Mouse (Mus musculus) ES-Bruce4 (cell line): ENCODE measurements around the gene Rfc2. TPM values are rescaled to one million over a fixed set of nuclear protein-coding genes. Genes with fewer than 3 reads are reported as not detected.

Experiments used
- H3K27ac ChIP-seq: 2 replicates; pipeline ENCODE4 v1.5.1; 2012; ENCODE audit warnings: low read length, inconsistent platforms; ENCODE audit not compliant: insufficient read depth
- H3K27me3 ChIP-seq: 2 replicates; pipeline ENCODE4 v1.6.1; 2012; ENCODE audit warnings: mild to moderate bottlenecking, low read length, inconsistent platforms; ENCODE audit not compliant: control insufficient read depth, poor library complexity, insufficient read depth, severe bottlenecking
- H3K36me3 ChIP-seq: 2 replicates; pipeline ENCODE4 v1.6.1; 2012; ENCODE audit warnings: inconsistent platforms, mild to moderate bottlenecking, low read length, moderate library complexity; ENCODE audit not compliant: control insufficient read depth, poor library complexity, insufficient read depth, severe bottlenecking
- H3K4me1 ChIP-seq: one replicate; pipeline ENCODE4 v1.8.1; 2011; ENCODE audit warnings: low read length; ENCODE audit not compliant: control insufficient read depth, insufficient read depth
- H3K4me3 ChIP-seq: 2 replicates; pipeline ENCODE4 v1.5.1; 2011; ENCODE audit warnings: low read depth, mild to moderate bottlenecking, low read length
- H3K9ac ChIP-seq: 2 replicates; pipeline ENCODE4 v1.6.1; 2012; ENCODE audit warnings: low read depth, mild to moderate bottlenecking, inconsistent platforms; ENCODE audit not compliant: poor library complexity, severe bottlenecking
- H3K9me3 ChIP-seq: replicated peaks from 2 replicates; pipeline ENCODE4 v1.6.1; 2012; ENCODE audit warnings: mild to moderate bottlenecking, low read length, inconsistent platforms; ENCODE audit not compliant: control insufficient read depth, poor library complexity, insufficient read depth, severe bottlenecking
- CTCF ChIP-seq: IDR thresholded peaks from one replicate; pipeline ENCODE4 v1.8.1; 2011; ENCODE audit warnings: low read depth, low read length
- EP300 ChIP-seq: IDR thresholded peaks from 2 replicates; pipeline ENCODE4 v1.6.1; 2011; ENCODE audit warnings: low read depth, low read length; ENCODE audit not compliant: insufficient read depth
- POLR2A ChIP-seq: IDR thresholded peaks from one replicate; pipeline ENCODE4 v1.8.1; 2011; ENCODE audit warnings: low read length; ENCODE audit not compliant: insufficient read depth
- polyA plus RNA-seq: library from polyadenylated mRNA; stranded (reverse); fragments of >200 nt; gene quantifications from 2 replicates; pipeline ENCODE4 v1.2.4, GENCODE M21; 2011; ENCODE audit warnings: low read depth; ENCODE audit not compliant: missing spikeins, insufficient read depth, insufficient read length

The Rfc2 gene
- polyA plus RNA-seq, 1 experiment: 121 TPM

GRCm38 (mm10) chr5:134615780-134616179 is 34.6 kb downstream of the Rfc2 start:
- Histone ChIP-seq H3K9me3 (no peaks in the 10 kb centered on the region), H3K27ac (no peak overlapping the region), H3K4me3 (no peak overlapping the region), H3K27me3 (no peaks in the 10 kb centered on the region), H3K9ac (no peak overlapping the region), H3K36me3 (peaks cover 11% of the 10 kb centered on the region), H3K4me1 (no peaks in the 10 kb centered on the region)
- TF ChIP-seq EP300: no peak
- TF ChIP-seq CTCF: no peak
- no peak for TF ChIP-seq POLR2A

- Histone ChIP-seq H3K36me3 (peaks cover 22% of the 10 kb centered on the region), H3K4me1 (no peaks in the 10 kb centered on the region), H3K27ac (no peak overlapping the region), H3K9me3 (no peaks in the 10 kb centered on the region), H3K4me3 (no peak overlapping the region), H3K9ac (no peak overlapping the region), H3K27me3 (no peaks in the 10 kb centered on the region)
- TF ChIP-seq CTCF: peak; percentile 96
- TF ChIP-seq POLR2A: no peak
- no peak for TF ChIP-seq EP300
Observed at GRCm38 (mm10) chr5:134617071-134617470, 35.9 kb downstream of the Rfc2 start.

DNA sequence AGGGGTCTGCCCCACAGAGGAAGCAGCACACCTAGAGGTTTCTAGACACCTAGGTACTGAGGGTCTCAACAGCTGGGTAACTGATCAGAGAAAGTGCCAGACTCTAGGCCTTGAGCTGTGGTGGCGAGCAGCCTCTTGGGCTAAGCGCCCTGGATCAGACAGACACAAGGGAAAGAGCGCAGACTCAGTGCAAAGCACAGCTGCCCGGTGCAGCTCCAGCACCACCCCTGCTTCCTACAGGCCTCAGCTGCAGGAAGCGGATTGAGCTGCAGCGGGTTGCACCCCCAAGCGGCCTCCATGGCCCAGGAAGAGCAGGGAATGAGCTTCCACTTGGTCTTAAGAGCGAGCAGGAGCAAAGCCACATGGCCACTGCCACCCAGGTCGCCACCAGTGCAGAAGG is 39.3 kb downstream of the Rfc2 start:
- Histone ChIP-seq H3K9ac (no peak overlapping the region), H3K4me3 (no peak overlapping the region), H3K27ac (no peak overlapping the region), H3K4me1 (no peaks in the 10 kb centered on the region), H3K27me3 (no peaks in the 10 kb centered on the region), H3K9me3 (no peaks in the 10 kb centered on the region), H3K36me3 (peaks cover 53% of the 10 kb centered on the region)
- TF ChIP-seq EP300 (no peak), CTCF (no peak), POLR2A (no peak)

DNA sequence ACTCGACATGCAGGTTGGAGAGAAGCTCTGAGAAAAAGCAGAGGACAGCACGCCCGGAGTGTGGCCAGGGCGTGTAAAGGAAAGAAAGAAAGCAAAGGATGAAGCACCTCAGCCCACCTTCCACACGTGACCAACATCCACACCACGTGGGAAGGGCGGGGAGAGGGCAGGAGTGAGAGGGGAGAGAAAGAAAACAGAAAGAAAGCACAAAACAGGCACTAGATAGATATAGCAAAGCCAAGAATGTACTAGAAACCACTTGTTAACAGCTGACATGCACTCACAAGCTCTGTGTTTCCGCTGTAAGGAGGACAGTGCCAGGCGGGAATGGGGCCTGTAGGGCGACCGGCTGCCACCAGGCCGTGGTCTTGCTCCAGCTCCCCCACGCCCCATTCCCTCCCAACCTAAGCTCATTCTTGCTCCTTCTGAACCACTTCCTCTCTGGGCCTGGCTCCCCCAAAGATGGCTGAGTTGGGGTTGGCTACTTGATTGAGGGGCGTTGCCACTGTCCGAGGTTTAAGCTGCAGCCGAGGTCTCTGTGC is 40.0 kb downstream of the Rfc2 start:
- Histone ChIP-seq H3K4me3 (no peak overlapping the region), H3K9ac (no peak overlapping the region), H3K36me3 (peaks cover 61% of the 10 kb centered on the region), H3K4me1 (no peaks in the 10 kb centered on the region), H3K27me3 (no peaks in the 10 kb centered on the region), H3K27ac (no peak overlapping the region), H3K9me3 (no peaks in the 10 kb centered on the region)
- TF ChIP-seq POLR2A (no peak), CTCF (no peak)

DNA sequence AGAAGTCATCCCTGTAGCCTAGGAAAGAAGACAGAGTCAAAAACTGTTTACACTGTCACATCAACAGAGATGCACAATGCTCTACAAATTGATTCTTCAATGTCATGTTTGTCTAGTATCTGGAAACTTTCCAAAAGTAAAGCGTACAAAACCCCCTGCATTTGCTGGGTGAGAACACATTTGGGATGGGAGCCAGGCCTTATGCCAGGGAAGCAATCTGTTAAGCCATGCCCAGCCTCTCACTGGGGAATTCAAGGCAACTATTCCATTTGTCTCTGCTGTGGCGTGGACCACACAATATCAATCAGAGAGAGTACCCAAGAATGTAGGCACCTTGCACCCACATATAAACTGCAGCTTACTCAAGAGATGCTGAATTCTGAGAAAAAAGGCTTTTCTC is 40.9 kb downstream of the Rfc2 start:
- Histone ChIP-seq H3K4me1 (no peaks in the 10 kb centered on the region), H3K27me3 (no peaks in the 10 kb centered on the region), H3K9ac (no peak overlapping the region), H3K4me3 (no peak overlapping the region), H3K36me3 (peaks cover 69% of the 10 kb centered on the region), H3K9me3 (no peaks in the 10 kb centered on the region), H3K27ac (no peak overlapping the region)
- no peak for TF ChIP-seq EP300
- no peak for TF ChIP-seq CTCF
- no peak for TF ChIP-seq POLR2A

DNA sequence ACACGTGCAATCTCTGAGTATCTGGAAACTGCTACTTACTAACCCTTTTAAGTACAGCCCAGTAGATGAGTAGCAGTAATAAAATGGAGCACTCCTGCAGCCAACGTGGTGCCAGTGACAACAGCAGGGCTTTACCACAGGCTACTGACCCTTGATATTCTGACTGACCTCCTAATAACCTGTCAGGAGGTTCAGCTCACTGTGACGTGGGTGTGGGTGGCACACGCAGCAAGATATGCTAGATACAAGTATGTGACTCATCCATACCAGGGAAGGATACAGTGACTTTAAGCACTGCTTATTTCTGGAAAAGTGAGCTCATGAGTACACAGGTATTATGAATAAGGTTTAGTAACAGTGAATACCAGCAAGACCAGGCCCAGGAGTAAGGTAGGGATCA is 48.3 kb downstream of the Rfc2 start:
- Histone ChIP-seq H3K27ac (no peak overlapping the region), H3K36me3 (peaks cover 61% of the 10 kb centered on the region), H3K9ac (no peak overlapping the region)

More for the DNA sequence above, 48.3 kb downstream of the Rfc2 start:
- Histone ChIP-seq H3K9me3 (no peaks in the 10 kb centered on the region), H3K4me3 (no peak overlapping the region), H3K4me1 (peaks cover 2% of the 10 kb centered on the region), H3K27me3 (no peaks in the 10 kb centered on the region)
- TF ChIP-seq EP300: no peak
- no peak for TF ChIP-seq CTCF
